Mouse (Mus musculus): Measurements from ENCODE around the gene Fam187b. TPM values are rescaled to one million over a fixed set of nuclear protein-coding genes. Genes with fewer than 3 reads are reported as not detected.

Fam187b gene
- polyA plus RNA-seq, 1 experiment from 2014 or later, result 0.57 TPM

DNA sequence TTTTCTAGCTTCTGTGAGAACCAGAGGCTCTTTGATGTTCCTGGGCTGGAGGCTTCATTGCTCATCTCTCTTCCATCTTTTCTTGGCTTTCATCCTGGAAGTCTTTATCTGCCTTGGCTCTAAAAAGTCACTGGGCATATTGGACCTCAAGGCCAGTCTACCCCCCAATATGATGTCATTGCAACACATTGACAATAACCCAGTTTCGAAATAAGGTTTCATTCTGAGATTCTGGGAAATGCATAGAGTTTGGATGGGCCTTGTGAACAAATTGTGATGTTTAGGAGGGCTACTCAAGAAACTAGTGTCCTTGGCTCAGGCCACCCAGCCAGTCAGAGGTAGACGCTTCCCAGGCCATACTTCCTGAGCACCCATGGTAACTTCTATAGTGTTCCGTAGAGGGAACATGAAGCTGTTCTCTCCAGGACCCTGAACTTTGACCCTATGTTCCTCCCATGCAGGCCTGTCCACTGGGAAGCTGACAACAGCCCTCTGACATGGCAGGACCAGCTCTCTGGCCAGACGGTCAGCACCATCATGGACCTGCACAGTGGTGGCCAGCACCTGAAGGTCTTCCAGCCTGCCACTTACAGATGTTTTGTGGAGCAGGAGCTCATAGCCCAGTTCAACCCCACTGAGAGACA, 15.1 kb downstream of the Fam187b start:
- no peaks in the 10 kb centered on the region for H3K36me3 ChIP-seq
- no peaks in the 10 kb centered on the region for H3K27me3 ChIP-seq
- H3K4me3 ChIP-seq, result no peak overlapping the region
- no peak overlapping the region for H3K9ac ChIP-seq (replicated peaks)
- no peak overlapping the region for H3K4me2 ChIP-seq (replicated peaks)
- H3K4me1 ChIP-seq, result no peaks in the 10 kb centered on the region
- 85% methylated on average over 4 of the region's 4 CpGs for WGBS
- H3K27ac ChIP-seq (replicated peaks), result no peak overlapping the region
- H3K9me3 ChIP-seq, result no peaks in the 10 kb centered on the region
- no peak for ATAC-seq (ENCODE audit: low FRiP score, low read depth)

DNA sequence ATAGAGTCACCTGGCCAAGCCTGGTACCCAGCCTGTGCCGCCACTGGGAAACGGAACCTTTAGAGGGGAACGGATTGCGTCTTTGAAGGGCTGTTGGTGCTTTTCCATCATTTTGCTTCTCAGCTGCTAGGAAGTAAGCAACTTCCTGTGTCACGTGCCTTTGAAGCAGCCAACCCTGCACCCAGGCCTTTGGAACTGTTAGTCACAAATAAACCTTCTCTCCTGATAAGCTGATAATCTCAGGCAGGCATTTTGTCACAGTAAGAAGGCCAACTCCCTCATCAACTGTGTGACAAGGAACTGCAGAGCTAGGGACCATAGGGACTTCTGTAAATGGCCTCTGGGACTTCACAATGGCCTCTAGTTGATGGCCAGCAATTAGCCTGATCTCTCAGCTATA, 18.6 kb downstream of the Fam187b start:
- ATAC-seq (ENCODE audit: low FRiP score, low read depth), result no peak
- 75% methylated on average over 5 of the region's 5 CpGs for WGBS
- Histone ChIP-seq H3K9ac (replicated peaks) (no peak overlapping the region), H3K27ac (replicated peaks) (no peak overlapping the region), H3K4me2 (replicated peaks) (no peak overlapping the region), H3K4me3 (no peak overlapping the region), H3K36me3 (no peaks in the 10 kb centered on the region), H3K9me3 (peaks cover 9% of the 10 kb centered on the region; the same call in 1 of the 2 replicates), H3K4me1 (no peaks in the 10 kb centered on the region), H3K27me3 (no peaks in the 10 kb centered on the region)

DNA sequence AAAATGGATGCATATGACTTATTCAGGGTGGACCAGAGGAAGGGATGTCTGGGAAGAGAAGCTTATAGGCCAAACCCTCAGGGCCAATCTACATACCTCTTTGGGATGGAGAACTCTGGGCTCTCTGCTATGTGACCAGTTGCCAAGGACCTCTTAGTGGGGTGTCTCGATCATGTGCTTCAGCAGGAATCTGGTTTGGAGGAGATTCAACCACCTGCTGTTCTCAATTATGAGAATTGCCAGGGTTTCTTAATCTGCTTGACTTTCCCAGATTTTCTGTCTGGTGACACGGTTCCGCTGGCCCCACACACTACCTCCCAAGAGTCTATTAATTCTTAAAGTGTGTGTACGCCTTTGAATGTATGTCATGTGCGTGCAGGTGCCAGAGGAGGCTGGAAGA, 20.4 kb downstream of the Fam187b start:
- Histone ChIP-seq H3K4me2 (replicated peaks) (no peak overlapping the region), H3K4me1 (no peaks in the 10 kb centered on the region), H3K9me3 (peaks cover 9% of the 10 kb centered on the region; the same call in 1 of the 2 replicates), H3K27ac (replicated peaks) (no peak overlapping the region), H3K4me3 (no peak overlapping the region), H3K9ac (replicated peaks) (no peak overlapping the region), H3K27me3 (no peaks in the 10 kb centered on the region), H3K36me3 (no peaks in the 10 kb centered on the region)
- 82% methylated on average over 5 of the region's 5 CpGs for WGBS
- ATAC-seq (ENCODE audit: low FRiP score, low read depth), result no peak

DNA sequence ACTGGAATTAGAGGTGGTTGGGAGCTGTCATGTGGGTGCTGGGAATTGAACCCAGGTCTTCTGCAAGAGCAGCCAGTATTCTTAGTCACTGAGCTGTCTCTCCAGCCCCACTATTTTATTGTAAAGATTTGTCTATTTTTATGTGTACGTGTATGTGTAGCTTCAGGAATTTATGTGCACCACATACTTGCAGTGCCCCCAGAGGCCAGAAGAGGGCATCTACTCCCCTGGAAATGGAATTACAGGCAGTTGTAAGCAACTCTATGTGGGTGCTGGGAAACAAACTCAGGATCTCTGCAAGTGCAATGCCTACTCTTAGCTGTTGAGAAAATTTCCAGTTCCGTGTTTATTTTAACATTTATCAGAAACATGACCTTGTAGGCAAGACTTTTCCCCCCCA, 22.9 kb downstream of the Fam187b start:
- WGBS, result 92% methylated on average over 2 of the region's 2 CpGs
- Histone ChIP-seq H3K36me3 (no peaks in the 10 kb centered on the region), H3K27ac (replicated peaks) (no peak overlapping the region), H3K4me1 (no peaks in the 10 kb centered on the region), H3K4me3 (no peak overlapping the region), H3K9ac (replicated peaks) (no peak overlapping the region), H3K27me3 (no peaks in the 10 kb centered on the region), H3K4me2 (replicated peaks) (no peak overlapping the region), H3K9me3 (peaks cover 9% of the 10 kb centered on the region; the same call in 1 of the 2 replicates)
- no peak for ATAC-seq (ENCODE audit: low FRiP score, low read depth)

DNA sequence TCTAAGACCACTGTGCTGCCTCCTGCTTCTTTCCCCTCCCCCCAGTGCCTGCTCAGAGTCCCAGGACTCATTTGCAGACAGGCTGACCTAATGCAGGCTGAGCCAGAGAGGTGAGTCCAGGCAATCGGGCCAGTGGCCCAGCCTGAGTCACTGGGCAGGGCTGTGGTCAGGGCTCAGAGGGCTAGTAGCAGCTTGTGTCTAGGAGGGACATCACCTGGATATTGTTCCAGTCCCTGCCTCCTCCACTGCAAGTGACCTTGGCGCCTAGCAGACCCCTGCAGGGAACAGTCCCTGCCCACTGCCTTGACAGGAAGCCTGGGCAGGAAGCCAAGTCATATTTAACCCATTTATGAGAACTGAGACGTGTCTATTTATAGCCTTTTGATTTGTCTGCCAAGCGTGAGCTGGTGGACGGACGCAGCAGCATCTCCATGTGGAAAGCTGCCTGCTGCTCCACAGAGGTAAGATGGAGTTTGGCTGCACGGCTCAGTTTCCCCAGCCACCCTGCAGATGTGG, 27.0 kb downstream of the Fam187b start:
- ATAC-seq (ENCODE audit: low FRiP score, low read depth), result no peak
- Histone ChIP-seq H3K9ac (replicated peaks) (no peak overlapping the region), H3K4me2 (replicated peaks) (no peak overlapping the region), H3K36me3 (no peaks in the 10 kb centered on the region), H3K9me3 (peaks cover 9% of the 10 kb centered on the region; the same call in 1 of the 2 replicates), H3K4me3 (no peak overlapping the region), H3K27me3 (no peaks in the 10 kb centered on the region), H3K4me1 (no peaks in the 10 kb centered on the region), H3K27ac (replicated peaks) (no peak overlapping the region)
- WGBS, result 64% methylated on average over 7 of the region's 7 CpGs

DNA sequence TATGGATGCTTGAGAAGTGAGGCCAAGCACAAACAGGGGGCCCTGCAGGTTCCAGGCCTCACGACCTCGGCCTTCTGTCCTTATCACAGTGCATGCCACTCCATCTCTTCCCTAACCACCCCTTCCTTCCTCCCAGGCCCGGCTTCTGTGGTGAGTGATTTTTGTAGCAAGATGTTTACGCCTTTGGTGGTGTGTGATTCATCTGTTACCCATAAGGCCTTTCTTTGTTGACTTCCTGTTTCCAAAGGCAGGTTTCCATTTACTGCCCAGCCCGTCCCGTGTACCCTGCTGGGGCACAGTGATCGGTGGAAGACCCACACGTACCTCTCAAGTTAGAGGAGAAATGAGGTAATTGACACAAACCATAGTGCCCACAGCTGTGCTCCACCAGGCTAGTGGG, 29.1 kb downstream of the Fam187b start:
- Histone ChIP-seq H3K4me3 (no peak overlapping the region), H3K9me3 (no peaks in the 10 kb centered on the region), H3K4me2 (replicated peaks) (no peak overlapping the region), H3K36me3 (no peaks in the 10 kb centered on the region), H3K27ac (replicated peaks) (no peak overlapping the region), H3K4me1 (no peaks in the 10 kb centered on the region), H3K27me3 (no peaks in the 10 kb centered on the region), H3K9ac (replicated peaks) (no peak overlapping the region)
- WGBS, result 82% methylated on average over 8 of the region's 8 CpGs
- no peak for ATAC-seq (ENCODE audit: low FRiP score, low read depth)

DNA sequence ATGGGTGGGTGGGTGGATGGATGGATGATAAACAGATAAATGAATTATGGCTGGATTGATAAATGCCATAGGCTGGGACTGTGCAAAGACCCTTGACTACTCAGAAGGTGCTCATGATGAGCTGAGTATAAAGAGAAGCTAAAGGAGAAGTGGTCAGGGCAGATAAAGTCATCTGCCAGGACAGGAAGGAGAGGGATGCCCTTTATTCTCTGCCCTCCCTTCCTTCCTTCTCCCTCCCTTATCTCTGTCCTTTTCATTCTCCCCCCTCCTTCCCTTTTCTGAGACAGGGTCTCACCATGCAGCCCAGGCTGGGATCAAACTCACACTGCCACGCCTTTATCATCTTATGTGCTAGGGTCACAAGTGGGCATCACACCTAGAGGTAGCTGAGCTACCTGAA, 34.2 kb downstream of the Fam187b start:
- no peak for ATAC-seq (ENCODE audit: low FRiP score, low read depth)
- H3K27me3 ChIP-seq, result no peaks in the 10 kb centered on the region
- no peaks in the 10 kb centered on the region for H3K36me3 ChIP-seq
- H3K27ac ChIP-seq (replicated peaks), result no peak overlapping the region
- no peaks in the 10 kb centered on the region for H3K9me3 ChIP-seq
- no peaks in the 10 kb centered on the region for H3K4me1 ChIP-seq
- 100% methylated on average over 1 of the region's 1 CpGs for WGBS
- H3K4me2 ChIP-seq (replicated peaks), result no peak overlapping the region
- no peak overlapping the region for H3K9ac ChIP-seq (replicated peaks)
- H3K4me3 ChIP-seq, result no peak overlapping the region

DNA sequence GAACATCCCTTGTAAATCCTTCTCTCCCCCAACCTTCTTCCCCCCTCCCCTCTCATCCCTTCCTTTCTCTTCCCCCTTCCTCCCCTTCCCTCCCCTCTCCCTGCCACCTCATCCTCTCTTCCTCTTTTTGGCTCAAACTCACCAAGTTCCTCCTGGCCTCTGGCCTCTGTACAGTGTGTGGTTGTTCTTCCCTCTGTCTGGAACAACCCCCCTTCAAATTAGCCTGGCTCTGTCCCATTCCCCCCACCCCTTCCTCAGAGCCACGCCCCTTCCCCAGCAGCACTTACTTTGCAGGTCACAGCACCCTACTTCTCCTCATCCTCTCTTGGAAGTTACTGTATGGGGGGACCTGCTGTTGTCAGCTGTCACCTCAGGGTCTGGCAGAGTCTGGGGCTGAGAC, 34.6 kb downstream of the Fam187b start:
- ATAC-seq (ENCODE audit: low FRiP score, low read depth), result no peak
- Histone ChIP-seq H3K4me1 (no peaks in the 10 kb centered on the region), H3K4me2 (replicated peaks) (no peak overlapping the region), H3K36me3 (no peaks in the 10 kb centered on the region), H3K9me3 (no peaks in the 10 kb centered on the region), H3K27me3 (no peaks in the 10 kb centered on the region), H3K4me3 (no peak overlapping the region), H3K9ac (replicated peaks) (no peak overlapping the region), H3K27ac (replicated peaks) (no peak overlapping the region)
- WGBS, result 55% methylated on average over 1 of the region's 1 CpGs

DNA sequence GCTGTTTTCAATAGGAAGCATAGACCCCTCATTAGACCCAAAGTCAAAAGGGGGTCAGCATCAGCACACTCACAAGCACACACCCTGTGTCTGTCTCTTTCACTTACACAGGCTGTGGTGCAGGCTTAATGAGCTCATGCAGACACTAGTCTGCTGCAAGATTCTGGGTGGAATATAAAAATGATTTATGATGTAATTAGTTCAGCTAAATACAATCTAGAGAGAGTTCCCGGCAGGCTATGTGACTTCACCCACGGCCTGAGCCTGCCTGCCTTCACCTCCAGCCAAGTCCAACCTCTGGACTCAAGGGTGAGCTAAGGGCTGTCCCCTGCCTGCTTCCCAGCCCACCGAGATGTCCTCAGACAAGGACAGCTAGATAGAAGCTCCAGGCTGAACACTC, 35.3 kb downstream of the Fam187b start:
- no peaks in the 10 kb centered on the region for H3K4me1 ChIP-seq
- WGBS, result 84% methylated on average over 3 of the region's 3 CpGs
- H3K9ac ChIP-seq (replicated peaks), result no peak overlapping the region
- no peak overlapping the region for H3K4me3 ChIP-seq
- H3K4me2 ChIP-seq (replicated peaks), result no peak overlapping the region
- no peaks in the 10 kb centered on the region for H3K9me3 ChIP-seq
- ATAC-seq (ENCODE audit: low FRiP score, low read depth), result no peak
- H3K27me3 ChIP-seq, result no peaks in the 10 kb centered on the region
- H3K36me3 ChIP-seq, result no peaks in the 10 kb centered on the region
- H3K27ac ChIP-seq (replicated peaks), result no peak overlapping the region

DNA sequence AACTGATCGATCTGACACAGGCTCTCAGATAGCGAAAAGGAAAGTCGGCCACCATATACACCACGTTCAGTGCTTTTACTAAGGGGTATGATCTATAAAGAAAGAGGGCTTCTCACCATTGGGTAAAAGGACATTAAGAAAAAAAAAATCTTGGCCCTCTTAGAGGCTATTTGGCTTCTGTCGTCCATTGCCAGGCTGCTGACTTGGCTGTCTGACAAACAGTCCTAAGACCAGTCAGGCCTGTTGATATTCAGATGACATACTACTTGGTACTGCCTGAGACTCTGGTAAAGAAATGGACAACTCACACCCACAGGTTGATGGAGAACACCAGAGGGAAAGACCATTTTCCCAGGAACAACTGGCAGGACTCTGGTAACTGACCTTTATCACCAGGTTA, 39.4 kb downstream of the Fam187b start:
- H3K27me3 ChIP-seq, result no peaks in the 10 kb centered on the region
- no peaks in the 10 kb centered on the region for H3K9me3 ChIP-seq
- ATAC-seq (ENCODE audit: low FRiP score, low read depth), result no peak
- no peak overlapping the region for H3K4me3 ChIP-seq
- H3K4me2 ChIP-seq (replicated peaks), result no peak overlapping the region
- 86% methylated on average over 5 of the region's 5 CpGs for WGBS
- no peak overlapping the region for H3K9ac ChIP-seq (replicated peaks)
- peaks cover 9% of the 10 kb centered on the region; the same call in 1 of the 2 replicates for H3K4me1 ChIP-seq
- no peaks in the 10 kb centered on the region for H3K36me3 ChIP-seq
- no peak overlapping the region for H3K27ac ChIP-seq (replicated peaks)

DNA sequence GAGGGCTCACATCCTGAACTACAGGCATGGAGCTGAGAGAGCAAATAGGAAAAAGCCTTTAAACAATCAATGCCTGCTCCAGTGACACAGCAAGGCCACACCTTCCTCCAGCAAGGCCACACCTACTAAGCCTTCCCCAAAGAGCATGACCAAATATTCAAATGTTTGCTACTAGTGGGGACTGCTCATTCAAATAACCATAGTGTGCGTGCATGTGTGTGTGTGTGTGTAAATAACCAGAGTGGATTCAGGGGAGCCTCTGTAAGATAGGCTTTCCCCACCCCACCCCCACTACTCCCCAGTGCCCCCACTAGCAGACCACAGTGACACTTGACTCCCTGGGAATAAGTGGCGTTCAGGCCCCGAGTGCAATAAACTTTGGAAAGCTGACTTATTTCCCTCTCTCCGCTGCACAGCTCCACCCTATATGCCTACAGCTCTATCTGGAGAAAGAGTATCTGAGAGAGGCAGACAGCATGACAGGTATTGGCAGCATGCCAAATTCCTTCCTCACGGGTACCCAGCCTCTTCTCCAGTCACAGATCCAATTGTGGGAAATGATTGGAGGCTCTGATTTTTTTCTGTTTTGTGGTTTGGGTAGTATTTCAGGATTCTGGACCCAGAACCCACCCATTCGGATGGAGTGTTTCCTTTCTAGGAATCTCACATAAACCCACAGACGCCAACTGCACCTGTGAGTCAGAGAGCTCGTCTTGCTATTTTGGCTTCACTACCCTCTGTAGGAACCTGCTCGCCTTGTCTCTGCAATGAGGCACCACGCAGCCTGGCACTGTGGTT, 43.7 kb downstream of the Fam187b start:
- no peak overlapping the region for H3K27ac ChIP-seq (replicated peaks)
- H3K4me3 ChIP-seq, result no peak overlapping the region
- no peaks in the 10 kb centered on the region for H3K27me3 ChIP-seq
- ATAC-seq (ENCODE audit: low FRiP score, low read depth), result no peak
- H3K9ac ChIP-seq (replicated peaks), result no peak overlapping the region
- WGBS, result 66% methylated on average over 10 of the region's 10 CpGs
- no peaks in the 10 kb centered on the region for H3K36me3 ChIP-seq
- H3K4me1 ChIP-seq, result peaks cover 9% of the 10 kb centered on the region; the same call in 1 of the 2 replicates
- no peak overlapping the region for H3K4me2 ChIP-seq (replicated peaks)
- H3K9me3 ChIP-seq, result no peaks in the 10 kb centered on the region

DNA sequence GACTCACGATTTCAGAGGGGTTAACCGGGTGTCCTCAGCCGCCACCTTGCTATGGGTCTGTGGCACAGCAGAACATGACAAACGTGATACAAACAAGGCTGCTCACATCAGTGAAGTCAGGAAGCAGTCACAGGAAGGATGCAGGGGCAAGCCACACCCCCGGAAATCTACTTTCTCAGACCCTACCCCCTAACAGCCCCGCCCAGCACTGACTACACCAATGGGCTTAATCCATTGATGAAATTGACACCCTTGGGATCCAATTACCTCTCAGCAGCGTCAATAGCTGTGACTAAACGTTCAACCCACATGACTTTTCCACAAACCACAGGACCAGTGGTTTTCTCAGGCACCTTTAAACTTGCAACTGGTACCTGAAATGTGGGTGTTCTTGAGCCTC, 55.0 kb downstream of the Fam187b start:
- no peaks in the 10 kb centered on the region for H3K4me1 ChIP-seq
- H3K4me3 ChIP-seq, result no peak overlapping the region
- ATAC-seq (ENCODE audit: low FRiP score, low read depth), result no peak
- WGBS, result 75% methylated on average over 8 of the region's 8 CpGs
- H3K27me3 ChIP-seq, result no peaks in the 10 kb centered on the region
- no peak overlapping the region for H3K4me2 ChIP-seq (replicated peaks)
- H3K9me3 ChIP-seq, result no peaks in the 10 kb centered on the region
- no peaks in the 10 kb centered on the region for H3K36me3 ChIP-seq
- no peak overlapping the region for H3K27ac ChIP-seq (replicated peaks)
- no peak overlapping the region for H3K9ac ChIP-seq (replicated peaks)

All from midbrain, embryonic 12.5 days (tissue).